Mouse (Mus musculus) midbrain, embryonic 16.5 days (tissue): ENCODE results near the gene Gm10715. TPM values are rescaled to one million over a fixed set of nuclear protein-coding genes. Genes with fewer than 3 reads are reported as not detected.
"Not testable (repeated sequence)": the region's sequence is repeated elsewhere in the genome, so short reads cannot be mapped to it uniquely, and the experiment has no call there.

Source experiments
- ATAC-seq: fragments of 200-750 bp; cut with Nextera tagmentation; 2 replicates; pipeline ENCODE4 v1.8.0; 2017; ENCODE audit warnings: moderate TSS enrichment
- H3K27ac ChIP-seq: fragments of 300-500 bp; sonication (generic); 2 replicates; pipeline ENCODE4 v1.5.1; 2014; ENCODE audit warnings: mild to moderate bottlenecking, low read length, mixed read lengths
- H3K27me3 ChIP-seq: fragments of 300-500 bp; sonication (generic); 2 replicates; pipeline ENCODE4 v1.6.1; 2014; ENCODE audit warnings: low read depth, low read length, mixed read lengths; ENCODE audit not compliant: control insufficient read depth, insufficient read depth
- H3K36me3 ChIP-seq: fragments of 300-500 bp; sonication (generic); 2 replicates; pipeline ENCODE4 v1.6.1; 2014; ENCODE audit warnings: mild to moderate bottlenecking, low read length, moderate library complexity, mixed read lengths; ENCODE audit not compliant: control insufficient read depth, insufficient read depth
- H3K4me1 ChIP-seq: fragments of 300-500 bp; sonication (generic); 2 replicates; pipeline ENCODE4 v1.6.1; 2014; ENCODE audit warnings: mild to moderate bottlenecking, low read length, mixed read lengths; ENCODE audit not compliant: control insufficient read depth, insufficient read depth
- H3K4me2 ChIP-seq: fragments of 300-500 bp; sonication (generic); 2 replicates; pipeline ENCODE4 v1.6.1; 2014; ENCODE audit warnings: mild to moderate bottlenecking, low read length, mixed read lengths
- H3K4me3 ChIP-seq: fragments of 300-500 bp; sonication (generic); 2 replicates; pipeline ENCODE4 v1.5.1; 2014; ENCODE audit warnings: low read depth, mild to moderate bottlenecking, low read length, moderate library complexity, mixed read lengths
- H3K9ac ChIP-seq: fragments of 300-500 bp; sonication (generic); 2 replicates; pipeline ENCODE4 v1.6.1; 2014; ENCODE audit warnings: low read depth, low read length, mixed read lengths
- H3K9me3 ChIP-seq: fragments of 300-500 bp; sonication (generic); replicated peaks from 2 replicates; pipeline ENCODE4 v1.6.1; 2014; ENCODE audit warnings: mild to moderate bottlenecking, low read length, mixed read lengths; ENCODE audit not compliant: control insufficient read depth, poor library complexity, severe bottlenecking
- WGBS: fragments of 180-500 bp; shearing (Covaris S2); extraction: QIAGEN DNeasy Blood & Tissue Kit; methylation state at CpG from one replicate; pipeline ENCODE4 v1.1.7; 2014; 5-methylcytosine and 5-hydroxymethylcytosine counted together
- polyA plus RNA-seq: library from polyadenylated mRNA; unstranded; fragments of >200 nt; fragmentation: Nextera tagmentation; extraction: Ambion mirVana; gene quantifications from 2 replicates; pipeline ENCODE4 v1.2.1, GENCODE M21; 2015

Gene Gm10715
- not detected in 2 replicates for polyA plus RNA-seq

DNA sequence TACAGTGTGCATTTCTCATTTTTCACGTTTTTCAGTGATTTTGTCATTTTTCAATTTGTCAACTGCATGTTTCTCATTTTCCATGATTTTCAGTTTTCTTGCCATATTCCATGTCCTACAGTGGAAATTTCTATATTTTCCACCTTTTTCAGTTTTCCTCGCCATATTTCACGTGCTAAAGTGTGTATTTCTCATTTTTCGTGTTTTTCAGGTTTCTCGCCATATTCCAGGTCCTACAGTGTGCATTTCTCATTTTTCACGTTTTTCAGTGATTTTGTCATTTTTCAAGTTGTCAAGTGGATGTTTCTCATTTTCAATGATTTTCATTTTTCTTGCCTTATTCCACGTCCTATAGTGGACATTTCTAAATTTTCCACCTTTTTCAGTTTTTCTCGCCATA, at the start of gene Gm10715:
Gm10715 (plus strand) TSS at position 301 of the 400 bp plus-strand sequence.
- ATAC-seq, H3K9ac ChIP-seq, H3K9me3 ChIP-seq, H3K4me1 ChIP-seq, H3K4me3 ChIP-seq, H3K4me2 ChIP-seq, H3K27me3 ChIP-seq, H3K36me3 ChIP-seq, H3K27ac ChIP-seq: not testable (repeated sequence)
- 78% methylated on average over 6 of the region's 8 CpGs for WGBS

DNA sequence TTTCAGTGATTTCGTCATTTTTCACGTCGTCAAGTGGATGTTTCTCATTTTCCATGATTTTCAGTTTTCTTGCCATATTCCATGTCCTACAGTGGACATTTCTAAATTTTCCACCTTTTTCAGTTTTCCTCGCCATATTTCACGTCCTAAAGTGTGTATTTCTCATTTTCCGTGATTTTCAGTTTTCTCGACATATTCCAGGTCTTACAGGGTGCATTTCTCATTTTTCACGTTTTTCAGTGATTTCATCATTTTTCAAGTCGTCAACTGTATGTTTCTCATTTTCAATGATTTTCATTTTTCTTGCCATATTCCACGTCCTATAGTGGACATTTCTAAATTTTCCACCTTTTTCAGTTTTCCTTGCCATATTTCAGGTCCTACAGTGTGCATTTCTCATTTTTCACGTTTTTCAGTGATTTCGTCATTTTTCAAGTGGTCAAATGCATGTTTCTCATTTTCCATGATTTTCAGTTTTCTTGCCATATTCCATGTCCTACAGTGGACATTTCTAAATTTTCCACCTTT, 36.2 kb upstream of the Gm10715 start, which contains the start of gene Gm10722:
Gm10722 (plus strand) TSS at position 478 of the 528 bp plus-strand sequence.
- H3K9ac ChIP-seq, H3K4me3 ChIP-seq, H3K4me2 ChIP-seq, H3K9me3 ChIP-seq, ATAC-seq, H3K36me3 ChIP-seq, H3K27ac ChIP-seq, H3K4me1 ChIP-seq, H3K27me3 ChIP-seq: not testable (repeated sequence)
- 74% methylated on average over 12 of the region's 12 CpGs for WGBS

- H3K36me3 ChIP-seq, ATAC-seq, H3K27ac ChIP-seq, H3K4me1 ChIP-seq, H3K4me2 ChIP-seq, H3K9ac ChIP-seq, H3K4me3 ChIP-seq, H3K9me3 ChIP-seq, H3K27me3 ChIP-seq: not testable (repeated sequence)
- 65% methylated on average over 8 of the region's 8 CpGs for WGBS
Measured at GRCm38 (mm10) chr9:3001006-3001405, 35.7 kb upstream of the Gm10715 start.

- not testable (repeated sequence) for H3K36me3 ChIP-seq, H3K4me3 ChIP-seq, H3K27me3 ChIP-seq, H3K4me1 ChIP-seq, H3K27ac ChIP-seq, H3K9me3 ChIP-seq, H3K4me2 ChIP-seq, H3K9ac ChIP-seq
- ATAC-seq = peak; percentile 91
- 64% methylated on average over 8 of the region's 11 CpGs for WGBS
Measured at GRCm38 (mm10) chr9:3001948-3002659, 34.6 kb upstream of the Gm10715 start.

DNA sequence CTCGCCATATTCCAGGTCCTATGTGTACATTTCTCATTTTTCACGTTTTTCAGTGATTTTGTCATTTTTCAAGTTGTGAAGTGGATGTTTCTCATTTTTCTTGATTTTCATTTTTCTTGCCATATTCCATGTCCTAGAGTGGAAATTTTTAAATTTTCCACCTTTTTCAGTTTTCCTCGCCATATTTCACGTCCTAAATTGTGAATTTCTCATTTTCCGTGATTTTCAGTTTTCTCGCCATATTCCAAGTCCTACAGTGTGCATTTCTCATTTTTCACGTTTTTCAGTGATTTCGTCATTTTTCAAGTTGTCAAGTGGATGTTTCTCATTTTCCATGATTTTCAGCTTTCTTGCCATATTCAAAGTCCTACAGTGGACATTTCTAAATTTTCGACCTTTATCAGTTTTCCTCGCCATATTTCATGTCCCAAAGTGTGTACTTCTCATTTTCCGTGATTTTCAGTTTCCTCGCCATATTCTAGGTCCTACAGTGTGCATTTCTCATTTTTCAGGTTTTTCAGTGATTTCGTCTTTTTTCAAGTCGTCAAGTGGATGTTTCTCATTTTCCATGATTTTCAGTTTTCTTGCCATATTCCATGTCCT, 33.8 kb upstream of the Gm10715 start, which contains the start of gene Gm11168:
Gm11168 (plus strand) TSS at position 553 of the 603 bp plus-strand sequence.
- H3K9ac ChIP-seq, H3K4me2 ChIP-seq, H3K4me3 ChIP-seq, H3K9me3 ChIP-seq, H3K27ac ChIP-seq, ATAC-seq, H3K4me1 ChIP-seq, H3K36me3 ChIP-seq, H3K27me3 ChIP-seq: not testable (repeated sequence)
- 69% methylated on average over 6 of the region's 14 CpGs for WGBS

- H3K9me3 ChIP-seq, H3K4me1 ChIP-seq, H3K4me3 ChIP-seq, H3K27ac ChIP-seq, H3K36me3 ChIP-seq, H3K9ac ChIP-seq, H3K27me3 ChIP-seq, H3K4me2 ChIP-seq, ATAC-seq: not testable (repeated sequence)
- 88% methylated on average over 1 of the region's 5 CpGs for WGBS
Measured at GRCm38 (mm10) chr9:3006179-3006578, 30.5 kb upstream of the Gm10715 start.

DNA sequence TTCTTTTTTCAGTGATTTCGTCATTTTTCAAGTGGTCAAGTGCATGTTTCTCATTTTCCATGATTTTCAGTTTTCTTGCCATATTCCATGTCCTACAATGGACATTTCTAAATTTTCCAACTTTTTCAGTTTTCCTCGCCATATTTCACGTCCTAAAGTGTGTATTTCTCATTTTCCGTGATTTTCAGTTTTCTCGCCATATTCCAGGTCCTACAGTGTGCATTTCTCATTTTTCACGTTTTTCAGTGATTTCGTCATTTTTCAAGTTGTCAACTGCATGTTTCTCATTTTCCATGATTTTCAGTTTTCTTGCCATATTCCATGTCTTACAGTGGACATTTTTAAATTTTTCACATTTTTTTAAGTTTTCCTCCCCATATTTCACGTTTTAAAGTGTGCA, 30.0 kb upstream of the Gm10715 start:
- 74% methylated on average over 7 of the region's 8 CpGs for WGBS
- ATAC-seq = peak; percentile 81

GRCm38 (mm10) chr9:3007272-3007671, 29.4 kb upstream of the Gm10715 start:
- H3K9ac ChIP-seq, H3K36me3 ChIP-seq, H3K4me3 ChIP-seq, H3K9me3 ChIP-seq, H3K4me2 ChIP-seq, H3K27ac ChIP-seq, H3K4me1 ChIP-seq, H3K27me3 ChIP-seq: not testable (repeated sequence)
- WGBS = 79% methylated on average over 6 of the region's 9 CpGs
- peak; percentile 47 for ATAC-seq

More for the DNA sequence above, 30.0 kb upstream of the Gm10715 start:
- not testable (repeated sequence) for H3K36me3 ChIP-seq, H3K27me3 ChIP-seq, H3K27ac ChIP-seq, H3K4me1 ChIP-seq, H3K9ac ChIP-seq, H3K4me2 ChIP-seq, H3K9me3 ChIP-seq, H3K4me3 ChIP-seq

DNA sequence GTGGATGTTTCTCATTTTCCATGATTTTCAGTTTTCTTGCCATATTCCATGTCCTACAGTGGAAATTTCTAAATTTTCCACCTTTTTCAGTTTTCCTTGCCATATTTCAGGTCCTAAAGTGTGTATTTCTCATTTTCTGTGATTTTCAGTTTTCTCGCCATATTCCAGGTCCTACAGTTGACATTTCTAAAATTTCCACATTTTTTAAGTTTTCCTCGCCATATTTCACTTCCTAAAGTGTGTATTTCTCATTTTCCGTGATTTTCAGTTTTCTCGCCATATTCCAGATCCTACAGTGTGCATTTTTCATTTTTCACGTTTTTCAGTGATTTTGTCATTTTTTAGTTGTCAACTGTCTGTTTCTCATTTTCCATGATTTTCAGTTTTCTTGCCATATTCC, 27.3 kb upstream of the Gm10715 start:
- H3K36me3 ChIP-seq, H3K9ac ChIP-seq, H3K27me3 ChIP-seq, H3K4me1 ChIP-seq, H3K4me3 ChIP-seq, H3K9me3 ChIP-seq, H3K4me2 ChIP-seq, H3K27ac ChIP-seq: not testable (repeated sequence)
- WGBS = no CpG with 5 or more reads among the region's 5 CpGs
- peak; percentile 57; the same call in 1 of the 2 replicates for ATAC-seq
